Mouse (Mus musculus): ENCODE measurements around the gene Itpkc. TPM values are rescaled to one million over a fixed set of nuclear protein-coding genes. Genes with fewer than 3 reads are reported as not detected.

The Itpkc gene
- polyA plus RNA-seq, 1 experiment from 2014 or later = 7.9 TPM

DNA sequence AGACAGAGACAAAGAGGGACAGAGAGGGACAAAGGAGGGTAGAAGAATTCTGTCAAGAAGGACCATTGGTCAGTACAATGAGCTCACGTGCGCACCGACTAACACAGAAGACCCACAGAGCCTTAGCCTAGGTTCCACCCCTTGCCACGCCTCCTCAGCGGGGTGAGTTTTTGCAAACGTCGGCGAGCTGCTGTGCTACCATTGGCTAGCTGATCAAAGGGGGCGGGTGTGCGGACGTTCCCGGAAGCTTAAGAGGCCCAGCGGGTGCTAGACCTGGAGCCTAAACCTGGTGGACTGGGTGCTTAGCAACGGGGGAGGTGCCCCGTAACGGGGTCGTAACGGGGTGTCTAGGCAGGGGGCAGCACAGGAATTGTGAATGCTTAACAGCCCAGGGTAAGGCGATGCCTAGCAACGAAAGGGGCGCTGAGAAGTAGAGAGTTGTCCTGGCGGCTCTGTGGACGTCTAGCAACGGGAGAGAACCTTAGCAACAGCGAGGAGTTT lies 4.4 kb upstream of the Itpkc start, which contains the start of gene Coq8b:
Gene Coq8b, plus strand, starts transcription at position 243 of the 501 bp plus-strand sequence.
- H3K9me3 ChIP-seq (replicated peaks) = no peaks in the 10 kb centered on the region
- H3K4me3 ChIP-seq = peak within 1 kb of the TSS; percentile 61
- peak; percentile 95 for DNase-seq (ENCODE audit: low spot score)
- peaks cover 6% of the 10 kb centered on the region for H3K36me3 ChIP-seq
- under 1% methylated on average over 25 of the region's 25 CpGs for WGBS
- H3K4me1 ChIP-seq = peaks cover 13% of the 10 kb centered on the region
- no peaks in the 10 kb centered on the region for H3K27me3 ChIP-seq (ENCODE audit: low read depth, poor library complexity, severe bottlenecking)
- peak within 1 kb of the TSS; percentile 85 for H3K27ac ChIP-seq

DNA sequence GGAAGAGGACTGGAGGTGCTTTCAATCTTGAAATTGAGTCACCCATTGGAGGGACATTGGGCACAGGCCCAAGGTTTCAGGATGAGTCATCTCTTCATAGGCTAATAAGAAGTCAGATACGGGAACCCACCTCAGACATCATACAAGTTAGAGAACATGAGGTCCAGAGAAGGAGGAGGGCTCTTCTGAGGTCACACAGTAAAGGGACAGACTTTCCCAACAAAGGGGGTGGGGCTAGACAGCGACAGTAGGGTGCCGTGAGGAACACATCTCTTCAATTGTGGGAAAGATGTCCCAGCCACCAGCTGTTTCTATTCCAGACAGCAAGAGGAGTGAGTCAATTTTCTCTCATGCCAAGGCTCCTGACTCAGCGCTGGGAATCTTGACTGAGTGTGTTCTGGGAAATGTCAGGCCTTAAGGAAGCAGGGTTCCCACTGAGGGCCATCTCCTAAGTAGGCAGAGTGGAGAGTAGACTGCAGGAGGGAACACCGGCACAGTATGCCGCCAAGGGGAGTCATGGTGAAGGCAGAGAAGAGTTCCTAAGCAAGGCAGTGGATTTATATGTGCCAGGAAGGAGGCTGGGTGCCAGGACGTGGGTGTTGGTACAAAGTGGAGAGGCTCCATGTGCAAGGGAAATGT lies 3.4 kb upstream of the Itpkc start:
- H3K9me3 ChIP-seq (replicated peaks) = no peaks in the 10 kb centered on the region
- no peaks in the 10 kb centered on the region for H3K36me3 ChIP-seq
- WGBS = 84% methylated on average over 7 of the region's 7 CpGs
- no peaks in the 10 kb centered on the region for H3K27me3 ChIP-seq (ENCODE audit: low read depth, poor library complexity, severe bottlenecking)
- DNase-seq (ENCODE audit: low spot score) = no peak
- peaks cover 23% of the 10 kb centered on the region for H3K4me1 ChIP-seq
- no peak overlapping the region for H3K4me3 ChIP-seq
- H3K27ac ChIP-seq = peak overlapping the region; percentile 85; the same call in 1 of the 2 replicates

DNA sequence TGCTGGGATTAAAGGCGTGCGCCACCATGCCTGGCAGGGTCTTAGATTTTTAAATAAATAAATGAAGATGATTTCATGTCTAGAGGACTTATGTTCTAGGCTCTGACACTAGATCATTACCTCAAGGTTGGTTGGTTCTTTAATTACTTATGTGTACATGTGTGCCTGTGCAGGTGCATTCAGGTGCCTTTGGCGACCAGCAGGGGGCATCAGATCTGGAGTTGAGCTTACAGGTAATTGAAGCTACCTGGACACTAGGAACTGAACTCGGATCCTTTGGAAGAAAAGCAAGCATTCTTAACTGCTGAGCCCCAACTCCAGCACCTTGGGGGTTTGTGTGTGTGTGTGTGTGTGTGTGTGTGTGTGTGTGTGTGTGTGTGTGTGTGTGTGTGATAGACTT lies 2.3 kb upstream of the Itpkc start:
- Histone ChIP-seq H3K9me3 (replicated peaks) (no peaks in the 10 kb centered on the region), H3K4me1 (peaks cover 34% of the 10 kb centered on the region), H3K4me3 (no peak overlapping the region), H3K36me3 (no peaks in the 10 kb centered on the region), H3K27me3 (ENCODE audit: low read depth, poor library complexity, severe bottlenecking) (no peaks in the 10 kb centered on the region), H3K27ac (no peak overlapping the region)
- DNase-seq (ENCODE audit: low spot score) = no peak
- 74% methylated on average over 4 of the region's 4 CpGs for WGBS

DNA sequence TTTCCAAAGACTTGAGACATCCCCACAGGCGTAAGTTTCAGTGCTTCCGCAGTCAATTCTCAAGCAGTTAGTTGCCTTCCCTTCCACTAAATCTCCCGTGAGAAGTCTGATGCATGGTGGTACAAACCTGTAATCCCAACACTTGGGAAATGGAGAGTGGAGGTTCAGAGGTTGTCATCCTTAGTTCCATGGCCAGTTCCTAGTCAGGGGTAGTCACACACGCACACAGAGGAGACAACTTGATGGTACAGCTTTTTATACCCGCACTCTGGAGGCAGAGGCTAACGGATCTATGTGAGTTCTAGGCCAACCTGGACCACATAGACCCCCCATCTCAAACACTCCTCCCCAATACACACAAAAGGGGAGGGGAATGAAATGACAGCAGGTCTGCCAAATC lies 404 bp upstream of the Itpkc start:
- WGBS = 15% methylated on average over 6 of the region's 6 CpGs
- no peak for DNase-seq (ENCODE audit: low spot score)

DNA sequence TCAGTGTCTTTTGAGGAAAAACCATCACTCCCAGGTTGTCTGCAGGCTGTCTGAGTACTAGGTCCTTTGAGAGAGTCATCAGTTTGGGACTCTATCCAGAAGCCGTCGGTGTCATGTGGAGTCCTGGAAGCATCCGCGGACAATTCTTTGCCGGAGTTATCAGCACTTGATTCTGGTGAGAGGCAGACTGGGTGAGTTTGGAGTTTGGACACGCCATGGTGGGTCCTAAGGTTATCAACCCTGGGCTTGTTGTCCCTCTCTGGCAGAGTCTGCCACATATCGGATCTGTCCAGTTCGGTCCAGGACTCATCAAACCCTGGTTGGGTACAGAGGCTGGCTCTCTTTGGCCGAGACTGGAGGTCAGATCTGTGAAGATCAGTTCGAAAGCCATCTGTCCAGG lies 785 bp downstream of the Itpkc start:
- 7% methylated on average over 10 of the region's 10 CpGs for WGBS
- Histone ChIP-seq H3K27ac (peak overlapping the region; percentile 92), H3K36me3 (peaks cover 7% of the 10 kb centered on the region), H3K9me3 (replicated peaks) (no peaks in the 10 kb centered on the region), H3K4me3 (peak overlapping the region; percentile 88), H3K4me1 (peaks cover 41% of the 10 kb centered on the region), H3K27me3 (ENCODE audit: low read depth, poor library complexity, severe bottlenecking) (no peaks in the 10 kb centered on the region)
- no peak for DNase-seq (ENCODE audit: low spot score)

More for the DNA sequence above, 404 bp upstream of the Itpkc start:
- Histone ChIP-seq H3K4me1 (peaks cover 48% of the 10 kb centered on the region), H3K27ac (peak overlapping the region; percentile 92), H3K27me3 (ENCODE audit: low read depth, poor library complexity, severe bottlenecking) (no peaks in the 10 kb centered on the region), H3K4me3 (peak overlapping the region; percentile 88), H3K9me3 (replicated peaks) (no peaks in the 10 kb centered on the region), H3K36me3 (no peaks in the 10 kb centered on the region)

DNA sequence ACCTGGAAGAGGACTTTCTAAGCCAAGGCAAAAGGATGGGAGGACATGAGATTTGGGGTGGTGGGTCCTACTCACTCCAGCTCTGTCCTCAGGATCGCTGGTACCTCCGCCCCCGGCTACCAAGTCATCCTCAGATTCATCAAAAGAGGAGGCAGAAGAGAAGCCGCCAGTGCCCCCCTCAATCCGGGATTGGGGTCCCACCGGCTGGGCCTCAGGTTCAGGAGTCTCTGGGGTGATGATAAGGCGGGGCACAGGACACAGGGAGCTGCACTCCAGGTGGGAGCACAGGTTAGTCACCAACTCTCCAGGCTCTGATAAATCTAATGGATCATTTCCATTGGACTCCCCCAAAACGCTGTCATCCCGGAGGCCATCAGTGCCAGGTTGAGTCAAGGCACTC lies 1.2 kb downstream of the Itpkc start:
- Histone ChIP-seq H3K27ac (0 out of 2 replicates have a peak overlapping the region, but pooled peaks have one; percentile 14), H3K9me3 (replicated peaks) (no peaks in the 10 kb centered on the region), H3K27me3 (ENCODE audit: low read depth, poor library complexity, severe bottlenecking) (no peaks in the 10 kb centered on the region), H3K4me1 (peaks cover 41% of the 10 kb centered on the region), H3K4me3 (peak overlapping the region; percentile 88), H3K36me3 (peaks cover 11% of the 10 kb centered on the region)
- no peak for DNase-seq (ENCODE audit: low spot score)
- WGBS = 35% methylated on average over 9 of the region's 9 CpGs

DNA sequence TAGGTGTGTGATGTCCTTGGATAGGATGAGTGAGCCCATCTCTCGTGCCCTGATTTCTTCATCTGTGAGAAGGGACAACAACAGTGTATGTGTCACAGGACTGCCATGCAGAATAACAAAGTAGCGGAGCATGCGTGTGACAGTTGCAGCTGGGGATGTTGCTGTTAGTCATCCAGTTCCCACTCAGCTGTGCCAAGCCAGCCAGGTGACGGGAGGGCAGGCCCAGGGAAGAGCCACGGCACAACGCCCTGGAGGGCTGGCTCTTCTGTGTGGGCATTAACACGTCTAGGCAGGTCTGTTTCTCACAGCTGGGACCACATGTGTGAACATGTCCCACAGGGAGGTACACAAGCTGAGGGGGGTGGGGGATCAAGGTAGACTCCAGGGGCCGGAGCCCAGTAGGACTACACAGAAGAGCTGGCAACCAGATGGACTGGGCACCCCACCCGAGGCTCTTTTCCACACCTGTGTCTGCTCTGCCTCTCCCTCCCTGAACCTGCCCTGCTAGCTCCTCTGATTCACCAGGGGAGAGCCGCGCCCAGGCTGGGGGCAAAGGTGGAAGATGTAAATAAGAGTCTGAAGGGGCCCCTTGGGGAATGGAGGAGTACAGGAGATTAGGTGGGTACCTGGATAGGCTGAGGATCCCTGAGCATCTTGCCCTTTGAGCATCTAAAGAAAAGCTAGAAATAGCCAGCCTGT lies 3.4 kb downstream of the Itpkc start:
- 0 out of 2 replicates have a peak overlapping the region, but pooled peaks have one; percentile 13 for H3K4me3 ChIP-seq

DNA sequence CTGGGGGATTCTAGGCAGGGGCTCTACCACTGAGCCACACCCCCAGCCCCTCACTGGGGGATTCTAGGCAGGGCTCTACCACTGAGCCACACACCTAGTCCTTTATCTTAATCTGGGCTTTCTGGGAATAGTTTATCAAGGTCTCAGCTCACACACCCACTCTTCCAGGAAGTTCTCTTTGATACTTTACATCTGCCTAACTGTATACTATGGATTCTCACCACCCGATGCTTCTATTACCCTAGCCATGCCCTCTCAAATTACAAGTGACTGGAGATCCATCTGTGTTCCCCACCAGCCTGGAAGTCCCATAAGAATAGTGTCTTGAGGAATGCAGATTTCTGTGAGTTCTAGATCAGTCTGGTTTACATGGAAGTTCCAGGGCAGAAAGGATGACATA lies 5.9 kb downstream of the Itpkc start:
- H3K4me3 ChIP-seq = no peak overlapping the region
- H3K36me3 ChIP-seq = peaks cover 38% of the 10 kb centered on the region
- WGBS = 83% methylated on average over 1 of the region's 1 CpGs
- H3K27me3 ChIP-seq (ENCODE audit: low read depth, poor library complexity, severe bottlenecking) = no peaks in the 10 kb centered on the region
- no peaks in the 10 kb centered on the region for H3K9me3 ChIP-seq (replicated peaks)
- no peak overlapping the region for H3K27ac ChIP-seq
- DNase-seq (ENCODE audit: low spot score) = no peak
- peaks cover 37% of the 10 kb centered on the region for H3K4me1 ChIP-seq

More for the DNA sequence above, 3.4 kb downstream of the Itpkc start:
- Histone ChIP-seq H3K9me3 (replicated peaks) (no peaks in the 10 kb centered on the region), H3K27ac (no peak overlapping the region), H3K4me1 (peaks cover 41% of the 10 kb centered on the region), H3K27me3 (ENCODE audit: low read depth, poor library complexity, severe bottlenecking) (no peaks in the 10 kb centered on the region), H3K36me3 (peaks cover 17% of the 10 kb centered on the region)
- WGBS = 81% methylated on average over 11 of the region's 11 CpGs
- DNase-seq (ENCODE audit: low spot score) = no peak

DNA sequence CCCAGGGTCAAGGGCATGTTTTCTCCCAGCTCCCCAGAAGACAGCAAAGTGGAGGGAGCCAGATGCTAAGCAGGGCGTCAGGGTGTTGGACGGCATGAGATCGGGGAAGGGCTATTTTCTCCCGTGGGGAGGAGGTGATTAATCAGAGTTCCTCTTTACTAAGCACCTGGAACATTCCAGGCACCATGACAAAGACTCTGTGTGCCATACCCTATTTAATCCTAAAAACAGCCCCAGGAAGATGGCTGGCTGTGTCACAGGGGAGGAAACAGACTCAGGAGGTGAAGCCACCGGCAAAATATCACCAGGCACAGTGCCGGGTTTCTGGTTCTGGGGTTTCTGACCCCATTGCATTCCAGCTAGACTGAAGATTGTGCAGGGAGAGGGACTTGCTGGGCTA lies 6.5 kb downstream of the Itpkc start:
- no peak overlapping the region for H3K27ac ChIP-seq
- H3K36me3 ChIP-seq = peaks cover 43% of the 10 kb centered on the region
- no peaks in the 10 kb centered on the region for H3K9me3 ChIP-seq (replicated peaks)
- WGBS = 81% methylated on average over 6 of the region's 6 CpGs
- peaks cover 31% of the 10 kb centered on the region for H3K4me1 ChIP-seq
- DNase-seq (ENCODE audit: low spot score) = no peak
- H3K4me3 ChIP-seq = no peak overlapping the region
- H3K27me3 ChIP-seq (ENCODE audit: low read depth, poor library complexity, severe bottlenecking) = no peaks in the 10 kb centered on the region

DNA sequence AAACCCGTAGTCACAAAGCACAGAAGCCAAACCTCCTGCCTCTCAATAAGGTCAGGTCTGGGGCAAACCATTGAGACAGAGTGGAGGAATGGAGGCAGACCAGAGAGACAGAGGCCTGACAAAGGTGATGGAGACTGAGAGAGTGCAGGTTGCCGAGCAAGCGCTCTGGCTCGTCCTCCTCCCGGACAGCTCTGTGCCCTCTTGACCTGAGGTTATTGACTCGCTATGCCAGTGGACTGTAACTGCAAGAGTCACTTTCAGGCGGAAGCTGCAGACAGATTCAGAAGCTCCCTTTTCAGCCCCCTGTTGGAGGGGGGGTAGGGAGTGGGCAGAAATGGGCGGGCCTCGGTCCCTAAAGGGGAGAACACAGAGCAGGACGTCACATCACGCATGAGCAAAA lies 8.5 kb downstream of the Itpkc start:
- WGBS = 76% methylated on average over 11 of the region's 11 CpGs
- Histone ChIP-seq H3K4me3 (no peak overlapping the region), H3K36me3 (peaks cover 60% of the 10 kb centered on the region), H3K9me3 (replicated peaks) (no peaks in the 10 kb centered on the region), H3K27me3 (ENCODE audit: low read depth, poor library complexity, severe bottlenecking) (no peaks in the 10 kb centered on the region), H3K4me1 (peaks cover 11% of the 10 kb centered on the region), H3K27ac (no peak overlapping the region)
- DNase-seq (ENCODE audit: low spot score) = no peak

DNA sequence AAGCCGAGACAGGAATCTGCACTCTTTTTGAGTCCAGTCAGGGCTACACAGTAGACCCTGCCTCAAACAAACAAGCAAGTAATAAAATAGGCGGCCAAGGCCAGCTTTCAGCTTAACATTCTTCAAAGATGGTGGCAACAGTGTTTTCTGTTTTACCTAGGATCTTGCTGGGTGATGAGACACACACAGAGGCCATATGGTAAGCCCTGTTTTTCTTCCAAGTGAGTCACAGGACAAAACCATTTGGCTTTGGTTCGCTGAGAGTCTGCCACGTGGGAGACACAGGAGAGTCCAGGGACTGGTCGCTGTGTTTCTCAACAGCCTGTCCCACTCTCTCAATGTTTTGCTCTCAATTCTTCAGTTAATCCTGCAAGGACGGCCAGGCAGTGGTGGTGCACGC lies 9.9 kb downstream of the Itpkc start:
- 83% methylated on average over 7 of the region's 7 CpGs for WGBS
- Histone ChIP-seq H3K4me3 (no peak overlapping the region), H3K9me3 (replicated peaks) (no peaks in the 10 kb centered on the region), H3K27ac (no peak overlapping the region), H3K4me1 (no peaks in the 10 kb centered on the region), H3K27me3 (ENCODE audit: low read depth, poor library complexity, severe bottlenecking) (no peaks in the 10 kb centered on the region), H3K36me3 (peaks cover 70% of the 10 kb centered on the region)
- no peak for DNase-seq (ENCODE audit: low spot score)

DNA sequence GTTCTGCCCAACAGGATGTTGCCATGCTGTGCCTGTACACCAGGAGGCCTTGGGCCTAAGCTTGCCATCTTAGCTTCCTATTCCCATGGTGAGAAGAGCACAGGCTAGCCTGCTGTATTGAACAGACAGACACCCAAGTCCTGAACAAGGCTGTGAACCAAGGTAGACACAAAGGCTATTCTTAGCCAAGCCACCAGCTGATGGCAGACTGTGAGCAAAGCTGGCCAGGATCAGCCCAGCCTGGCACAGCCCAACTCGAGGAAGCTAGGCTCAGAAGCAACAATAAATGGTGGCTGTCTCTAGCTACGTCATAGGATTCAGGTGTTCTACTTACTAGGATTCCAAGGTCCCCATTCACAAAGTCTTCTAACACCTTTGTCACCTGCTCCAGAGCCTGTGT lies 15.8 kb downstream of the Itpkc start:
- Histone ChIP-seq H3K36me3 (peaks cover 91% of the 10 kb centered on the region), H3K4me1 (no peaks in the 10 kb centered on the region), H3K9me3 (replicated peaks) (no peaks in the 10 kb centered on the region), H3K27me3 (ENCODE audit: low read depth, poor library complexity, severe bottlenecking) (no peaks in the 10 kb centered on the region), H3K27ac (no peak overlapping the region), H3K4me3 (no peak overlapping the region)
- WGBS = 96% methylated on average over 2 of the region's 2 CpGs
- no peak for DNase-seq (ENCODE audit: low spot score)

DNA sequence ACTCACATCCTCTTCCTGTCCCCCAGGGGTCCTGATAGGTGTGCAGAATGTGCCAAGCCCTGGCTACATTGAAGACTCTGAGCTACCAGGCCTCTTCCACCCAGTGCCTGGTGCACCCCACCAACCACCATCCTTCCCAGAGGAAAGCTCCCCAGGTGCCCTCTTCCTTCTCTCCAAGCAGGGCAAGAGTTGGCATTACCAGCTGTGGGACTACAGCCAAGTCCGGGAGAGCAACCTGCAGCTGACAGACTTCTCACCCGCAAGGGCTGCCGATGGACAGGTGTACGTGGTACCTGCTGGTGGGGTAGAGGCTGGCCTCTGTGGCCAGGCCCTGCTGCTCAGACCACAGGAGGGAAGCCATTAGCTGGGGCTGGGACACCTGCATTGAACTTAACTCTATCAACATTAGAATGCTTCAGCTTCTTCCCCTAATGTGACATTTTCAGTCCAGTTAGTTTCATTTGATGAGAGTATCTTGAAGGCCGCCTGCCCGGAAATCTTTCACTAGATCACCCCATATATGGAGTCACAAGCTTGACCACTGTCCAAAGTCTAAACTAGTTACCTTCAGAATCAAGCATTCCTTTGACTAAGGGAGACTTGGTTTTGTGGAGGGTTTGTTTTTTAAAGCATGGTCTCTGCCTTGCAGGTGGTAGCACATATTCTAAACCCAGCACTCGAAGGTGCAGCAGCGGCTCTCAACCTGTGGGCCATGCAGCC lies 24.6 kb downstream of the Itpkc start:
- 96% methylated on average over 8 of the region's 8 CpGs for WGBS
- Histone ChIP-seq H3K4me1 (no peaks in the 10 kb centered on the region), H3K27me3 (ENCODE audit: low read depth, poor library complexity, severe bottlenecking) (no peaks in the 10 kb centered on the region), H3K36me3 (peaks cover 79% of the 10 kb centered on the region), H3K9me3 (replicated peaks) (no peaks in the 10 kb centered on the region), H3K4me3 (no peak overlapping the region), H3K27ac (no peak overlapping the region)
- no peak for DNase-seq (ENCODE audit: low spot score)

All from limb, embryonic 10.5 days (tissue).